Mouse (Mus musculus): Measurements from ENCODE around the gene Mns1.
"Not testable (repeated sequence)": the region's sequence is repeated elsewhere in the genome, so short reads cannot be mapped to it uniquely, and the experiment has no call there.

Mns1 gene

DNA sequence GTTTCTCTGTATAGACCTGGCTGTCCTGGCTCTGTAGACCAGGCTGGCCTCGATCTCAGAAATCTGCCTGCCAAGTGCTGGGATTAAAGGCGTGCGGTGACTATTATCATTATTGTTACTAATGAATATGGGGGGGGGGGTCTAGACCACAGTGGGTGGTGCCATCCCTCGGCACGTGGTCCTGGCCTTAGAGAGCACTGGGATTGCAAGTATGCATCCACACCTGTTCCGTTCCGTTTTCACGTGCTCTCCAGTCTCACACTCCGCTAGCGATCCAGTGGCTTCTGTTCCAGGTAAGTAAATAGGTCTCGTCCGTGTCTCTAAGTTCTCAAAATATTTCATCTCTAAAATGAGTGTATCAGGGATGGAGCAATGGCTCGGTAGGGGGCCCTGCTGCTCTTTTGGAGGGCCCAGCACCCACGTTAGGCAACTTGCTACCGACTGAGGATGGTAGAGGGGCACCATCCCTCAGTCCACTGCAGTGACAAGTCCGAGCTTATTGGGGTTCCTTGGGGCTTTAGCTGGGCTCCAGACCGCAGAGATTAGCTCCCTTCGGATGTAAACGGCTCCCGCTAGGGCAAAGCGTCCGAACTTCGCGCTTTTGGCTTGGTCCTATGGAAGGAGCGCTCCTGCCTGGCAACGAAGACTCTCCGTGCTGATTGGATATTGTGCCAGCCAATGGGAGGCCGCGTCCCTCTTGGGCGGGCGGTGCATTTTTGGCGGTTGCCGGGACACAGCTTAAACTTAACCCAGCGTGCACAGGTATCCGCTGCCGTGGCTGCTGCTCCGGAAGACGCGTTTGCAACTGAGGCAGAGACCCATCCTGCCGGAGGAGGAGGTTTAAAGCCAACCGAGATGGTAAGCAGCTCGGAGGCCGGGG, at the start of gene Mns1:
TSS of gene Mns1 (plus strand) at position 190 of the 880 bp plus-strand sequence.
- DNase-seq, result peak; percentile 87 to 92

GRCm38 (mm10) chr9:72388934-72389333, 48.9 kb upstream of the Mns1 start:
- no peak for DNase-seq

DNA sequence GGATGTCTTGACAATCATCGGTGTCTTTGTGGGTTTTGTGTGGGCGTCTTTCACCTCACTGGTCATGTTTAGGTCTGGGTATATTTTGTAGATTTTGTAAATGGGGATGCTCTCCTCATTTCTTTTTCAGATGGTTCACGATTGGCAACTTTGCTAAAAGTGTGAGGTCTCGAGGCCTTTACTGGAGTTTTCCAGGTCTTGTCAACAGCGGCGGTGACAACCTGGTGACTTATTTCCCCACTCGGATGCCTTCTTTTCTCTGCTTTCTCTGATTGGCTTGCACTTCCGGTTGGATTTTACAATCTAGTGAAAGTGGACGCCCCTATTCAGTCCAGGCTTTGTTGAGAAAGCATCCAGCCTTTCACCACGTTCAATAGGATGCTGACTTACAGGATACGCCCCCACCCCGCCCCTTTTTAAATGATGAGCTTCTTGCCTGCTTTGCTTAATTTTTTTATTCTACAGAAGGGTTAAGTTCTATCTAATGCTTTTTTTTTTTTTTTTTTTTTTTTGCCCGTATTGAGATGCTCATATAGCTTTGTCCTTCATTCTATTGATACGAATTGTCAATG, 48.3 kb upstream of the Mns1 start:
- DNase-seq, result no peak

DNA sequence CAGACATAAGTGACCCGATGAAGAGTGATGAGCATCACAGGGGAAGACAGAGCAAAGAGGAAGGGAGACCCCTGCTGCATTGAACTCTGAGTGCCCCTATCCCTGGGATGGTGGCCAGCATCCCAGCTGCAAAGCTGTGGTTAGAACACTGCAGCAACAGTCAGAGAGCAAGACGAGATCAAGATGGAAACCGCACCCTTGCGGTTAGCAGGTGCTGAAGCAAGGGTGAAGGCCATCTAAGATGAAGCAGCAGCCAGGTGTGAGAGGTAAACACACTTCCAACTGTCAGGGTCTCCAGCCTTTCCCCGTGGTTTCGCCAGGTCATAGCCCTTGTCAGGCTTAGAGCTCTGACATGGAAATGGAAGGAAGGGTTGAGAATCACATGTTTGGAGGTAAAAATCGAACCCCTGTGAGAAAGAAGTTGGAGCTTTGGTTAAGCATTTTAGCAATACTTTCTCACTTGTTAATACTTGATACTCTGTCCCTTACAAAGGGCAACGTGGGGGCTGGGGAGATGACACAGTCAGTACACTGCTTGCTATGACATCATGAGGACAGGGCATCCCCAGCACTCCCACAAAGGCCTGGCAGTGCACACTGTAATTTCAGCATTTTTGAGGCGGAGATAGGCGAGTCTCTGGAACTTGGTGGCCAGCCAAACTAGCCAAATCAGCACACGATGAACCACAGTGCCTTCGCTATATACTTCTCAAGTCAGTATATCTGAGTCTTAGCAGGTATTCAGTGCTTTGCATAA, 47.3 kb upstream of the Mns1 start:
- no peak for DNase-seq

DNA sequence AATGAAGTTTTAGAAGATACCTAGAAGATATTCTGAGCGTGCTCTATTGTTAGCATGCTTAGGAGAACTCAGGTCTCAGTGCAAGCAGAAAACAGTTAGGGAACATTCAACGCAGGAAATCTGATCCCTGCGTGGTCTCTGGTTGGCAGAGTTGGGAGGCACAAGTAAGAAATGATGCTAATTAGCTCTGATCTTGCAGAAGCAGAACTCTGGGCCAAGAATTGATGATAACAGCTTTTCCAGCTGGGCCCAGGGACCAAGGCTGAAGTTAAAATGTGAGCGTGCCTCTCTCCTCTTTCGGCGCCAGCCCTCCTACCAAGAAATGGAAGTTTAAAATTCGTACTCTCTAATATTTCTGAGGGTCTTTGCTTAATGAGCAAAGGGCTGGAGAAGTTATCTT, 45.1 kb upstream of the Mns1 start:
- DNase-seq, result no peak

GRCm38 (mm10) chr9:72393238-72393637, 44.6 kb upstream of the Mns1 start:
- DNase-seq, result peak; percentile 59 to 62

GRCm38 (mm10) chr9:72393869-72394341, 43.9 kb upstream of the Mns1 start:
- DNase-seq, result peak; percentile 18 to 19

- no peak for DNase-seq
Measured at GRCm38 (mm10) chr9:72400121-72400520, 37.7 kb upstream of the Mns1 start.

- DNase-seq, result not testable (repeated sequence)
Measured at GRCm38 (mm10) chr9:72401769-72402168, 36.0 kb upstream of the Mns1 start.

GRCm38 (mm10) chr9:72403421-72403820, 34.4 kb upstream of the Mns1 start:
- no peak for DNase-seq

- DNase-seq, result no peak
Measured at GRCm38 (mm10) chr9:72404446-72404845, 33.4 kb upstream of the Mns1 start.

- no peak for DNase-seq
Measured at GRCm38 (mm10) chr9:72404934-72405333, 32.9 kb upstream of the Mns1 start.

GRCm38 (mm10) chr9:72405882-72406638, 31.8 kb upstream of the Mns1 start:
- no peak for DNase-seq

- DNase-seq, result peak; percentile 80 to 87
Measured at GRCm38 (mm10) chr9:72408131-72408586, 29.7 kb upstream of the Mns1 start.

GRCm38 (mm10) chr9:72409381-72410225, 28.2 kb upstream of the Mns1 start:
- no peak for DNase-seq

GRCm38 (mm10) chr9:72411746-72412145, 26.1 kb upstream of the Mns1 start:
- no peak for DNase-seq

DNA sequence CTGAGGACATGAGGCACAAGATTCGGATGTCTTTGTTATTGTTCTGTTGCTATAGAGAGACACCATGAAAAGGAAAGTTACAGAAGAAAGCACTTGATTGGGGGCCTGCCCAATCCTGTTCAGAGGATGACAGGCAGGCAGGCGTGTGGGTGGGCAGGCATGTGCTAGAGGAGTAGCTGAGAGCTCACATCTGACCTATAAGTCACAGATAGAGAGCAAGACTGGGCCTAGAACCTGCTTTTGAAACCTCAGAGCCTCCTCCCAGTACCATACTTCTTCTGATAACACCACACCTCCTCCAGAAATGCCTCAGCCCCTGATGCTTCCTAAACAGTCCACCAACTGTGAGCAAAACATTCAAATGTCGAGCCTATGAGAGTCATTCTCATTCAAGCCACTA, 19.4 kb upstream of the Mns1 start:
- no peak for DNase-seq

GRCm38 (mm10) chr9:72420490-72420889, 17.3 kb upstream of the Mns1 start:
- DNase-seq, result no peak

DNA sequence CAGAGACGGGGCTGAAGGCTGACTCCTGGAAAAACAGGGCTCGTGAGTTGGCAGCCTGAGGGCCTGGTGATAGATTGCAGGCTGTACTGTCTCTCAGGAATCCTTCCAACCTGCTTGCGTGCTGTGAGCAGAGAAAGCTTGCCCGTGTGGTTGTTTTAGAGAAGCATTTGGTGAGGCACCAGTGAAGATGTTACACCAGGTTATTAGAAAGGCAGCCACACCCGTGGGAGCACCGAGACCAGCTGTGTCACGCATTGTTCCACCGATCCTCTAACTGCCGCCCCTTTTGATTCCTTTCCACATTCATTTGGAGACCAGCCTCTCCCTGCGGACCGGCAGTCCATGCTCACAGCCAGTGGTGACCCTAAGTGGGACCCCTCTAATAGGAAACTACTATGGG, 15.5 kb upstream of the Mns1 start:
- no peak for DNase-seq

- DNase-seq, result no peak
Measured at GRCm38 (mm10) chr9:72422753-72423152, 15.1 kb upstream of the Mns1 start.

- no peak for DNase-seq
Measured at GRCm38 (mm10) chr9:72425300-72425850, 12.4 kb upstream of the Mns1 start.
